Mouse (Mus musculus) CH12.LX (cell line): ENCODE data around the gene Tctn1. TPM values are rescaled to one million over a fixed set of nuclear protein-coding genes. Genes with fewer than 3 reads are reported as not detected.

Experiments
- DNase-seq: peaks from one replicate; pipeline ENCODE4 v3.0.0-alpha.2; 2013; ENCODE audit errors: extremely low read depth
- H3K27ac ChIP-seq: 2 replicates; pipeline ENCODE4 v1.5.1; 2012; ENCODE audit warnings: low read depth, mild to moderate bottlenecking, control low read depth, moderate library complexity; ENCODE audit not compliant: insufficient read depth
- H3K27me3 ChIP-seq: replicated peaks from 2 replicates; pipeline ENCODE3; 2012; ENCODE audit warnings: inconsistent platforms
- H3K36me3 ChIP-seq, 2 experiments: replicated peaks in 1 of 2; 2 replicates each; pipeline versions ENCODE3 to v1.6.1; 2012; ENCODE audit warnings: inconsistent platforms in 1 of 2, low read length in 1 of 2, mild to moderate bottlenecking in 1 of 2, mixed read lengths in 1 of 2, moderate library complexity in 1 of 2; ENCODE audit not compliant: control insufficient read depth in 1 of 2, insufficient read depth in 1 of 2
- H3K4me1 ChIP-seq, 2 experiments: 2 replicates each; pipeline ENCODE4 v1.6.1; 2012; ENCODE audit warnings: inconsistent platforms in 1 of 2, moderate library complexity in 1 of 2; ENCODE audit not compliant: insufficient read depth in 2 of 2, control insufficient read depth in 1 of 2
- H3K4me2 ChIP-seq: 2 replicates; pipeline ENCODE4 v1.6.1; 2012; ENCODE audit warnings: low read depth, mild to moderate bottlenecking, control low read depth; ENCODE audit not compliant: poor library complexity, insufficient read depth, severe bottlenecking
- H3K4me3 ChIP-seq, 3 experiments: fragments of 150-350 bp in 1 of 3; sonication (generic) in 1 of 3; replicated peaks in 1 of 3; 2 replicates each; pipeline versions ENCODE3 to v1.5.1; 2011 to 2012; ENCODE audit warnings: low read depth in 2 of 3, low read length in 2 of 3, mild to moderate bottlenecking in 2 of 3, moderate library complexity in 2 of 3, control low read depth in 1 of 3, improper control_type of control experiment in 1 of 3, inconsistent platforms in 1 of 3, mixed read lengths in 1 of 3; ENCODE audit not compliant: poor library complexity in 1 of 3
- H3K79me2 ChIP-seq: replicated peaks from 2 replicates; pipeline ENCODE4 v1.6.1; 2012; ENCODE audit warnings: mild to moderate bottlenecking, moderate library complexity; ENCODE audit not compliant: control insufficient read depth, poor library complexity, insufficient read depth, severe bottlenecking; ENCODE audit errors: extremely low read depth
- H3K9ac ChIP-seq: 2 replicates; pipeline ENCODE4 v1.6.1; 2012; ENCODE audit warnings: low read depth, mild to moderate bottlenecking, control low read depth, moderate library complexity; ENCODE audit not compliant: insufficient read depth
- H3K9me3 ChIP-seq: replicated peaks from 2 replicates; pipeline ENCODE3; 2012; ENCODE audit warnings: low read length, inconsistent platforms, mixed read lengths
- CHD2 ChIP-seq: IDR thresholded peaks from 2 replicates; pipeline ENCODE4 v1.6.1; 2011; ENCODE audit warnings: low read length, improper control_type of control experiment
- CTCF ChIP-seq, 2 experiments: IDR thresholded peaks in 1 of 2; conservative IDR thresholded peaks in 1 of 2; 2 replicates each; pipeline ENCODE4 v1.5.1; 2011 to 2012; ENCODE audit warnings: low read depth in 2 of 2, low read length in 2 of 2, improper control_type of control experiment in 1 of 2, inconsistent platforms in 1 of 2, mild to moderate bottlenecking in 1 of 2, moderate library complexity in 1 of 2
- E2F4 ChIP-seq: IDR thresholded peaks from 2 replicates; pipeline ENCODE4 v1.6.1; 2011; ENCODE audit warnings: low read depth, low read length, improper control_type of control experiment; ENCODE audit not compliant: insufficient replicate concordance
- ELF1 ChIP-seq: IDR thresholded peaks from 2 replicates; pipeline ENCODE4 v1.6.1; 2014; ENCODE audit warnings: low read depth, mild to moderate bottlenecking, inconsistent platforms, low read length, improper control_type of control experiment
- EP300 ChIP-seq: IDR thresholded peaks from 2 replicates; pipeline ENCODE4 v1.6.1; 2011; ENCODE audit warnings: low read length, improper control_type of control experiment
- ETS1 ChIP-seq: conservative IDR thresholded peaks from 2 replicates; pipeline ENCODE4 v1.6.1; 2012; ENCODE audit warnings: low read depth, mild to moderate bottlenecking, inconsistent platforms, low read length, improper control_type of control experiment, moderate library complexity
- HCFC1 ChIP-seq: IDR thresholded peaks from 2 replicates; pipeline ENCODE4 v1.6.1; 2012; ENCODE audit warnings: low read depth, mild to moderate bottlenecking, inconsistent platforms, low read length, improper control_type of control experiment
- KAT2A ChIP-seq: IDR thresholded peaks from 2 replicates; pipeline ENCODE4 v1.6.1; 2012; ENCODE audit warnings: low read length, improper control_type of control experiment, inconsistent platforms; ENCODE audit not compliant: insufficient replicate concordance
- MAFK ChIP-seq: IDR thresholded peaks from 2 replicates; pipeline ENCODE4 v1.6.1; 2011; ENCODE audit warnings: low read length, improper control_type of control experiment; ENCODE audit not compliant: insufficient replicate concordance
- MAX ChIP-seq: IDR thresholded peaks from 2 replicates; pipeline ENCODE4 v1.6.1; 2011; ENCODE audit warnings: low read length, improper control_type of control experiment
- MAZ ChIP-seq: IDR thresholded peaks from 2 replicates; pipeline ENCODE4 v1.6.1; 2012; ENCODE audit warnings: low read depth, mild to moderate bottlenecking, inconsistent platforms, low read length, improper control_type of control experiment, moderate library complexity
- MEF2A ChIP-seq: IDR thresholded peaks from 2 replicates; pipeline ENCODE4 v1.6.1; 2014; ENCODE audit warnings: low read depth, mild to moderate bottlenecking, inconsistent platforms, low read length, improper control_type of control experiment, borderline replicate concordance
- MXI1 ChIP-seq: IDR thresholded peaks from 2 replicates; pipeline ENCODE4 v1.6.1; 2011; ENCODE audit warnings: mild to moderate bottlenecking, low read depth, low read length, improper control_type of control experiment
- MYC ChIP-seq: IDR thresholded peaks from 2 replicates; pipeline ENCODE4 v1.6.1; 2011; ENCODE audit warnings: low read depth, mild to moderate bottlenecking, improper control_type of control experiment, low read length
- NELFE ChIP-seq: IDR thresholded peaks from 2 replicates; pipeline ENCODE4 v1.6.1; 2011; ENCODE audit warnings: low read depth, low read length, improper control_type of control experiment
- NRF1 ChIP-seq: IDR thresholded peaks from 2 replicates; pipeline ENCODE4 v1.6.1; 2014; ENCODE audit warnings: low read depth, mild to moderate bottlenecking, inconsistent platforms, low read length, improper control_type of control experiment, moderate library complexity
- PAX5 ChIP-seq: IDR thresholded peaks from 2 replicates; pipeline ENCODE4 v1.6.1; 2012; ENCODE audit warnings: low read length, inconsistent platforms, mixed read lengths
- POLR2A ChIP-seq: IDR thresholded peaks from 2 replicates; pipeline ENCODE4 v1.6.1; 2011; ENCODE audit warnings: low read depth, mild to moderate bottlenecking, improper control_type of control experiment, low read length
- POLR2AphosphoS2 ChIP-seq: IDR thresholded peaks from 2 replicates; pipeline ENCODE4 v1.6.1; 2011; ENCODE audit warnings: low read depth, low read length, improper control_type of control experiment
- RAD21 ChIP-seq: IDR thresholded peaks from 2 replicates; pipeline ENCODE4 v1.6.1; 2011; ENCODE audit warnings: low read depth, mild to moderate bottlenecking, low read length, improper control_type of control experiment, moderate library complexity
- SMC3 ChIP-seq: IDR thresholded peaks from 2 replicates; pipeline ENCODE4 v1.6.1; 2011; ENCODE audit warnings: low read depth, low read length, improper control_type of control experiment
- TBP ChIP-seq: conservative IDR thresholded peaks from 2 replicates; pipeline ENCODE4 v1.6.1; 2011; ENCODE audit warnings: low read depth, low read length, improper control_type of control experiment
- TCF12 ChIP-seq: IDR thresholded peaks from 2 replicates; pipeline ENCODE4 v1.6.1; 2014; ENCODE audit warnings: low read depth, mild to moderate bottlenecking, inconsistent platforms, low read length, improper control_type of control experiment
- UBTF ChIP-seq: IDR thresholded peaks from 2 replicates; pipeline ENCODE4 v1.6.1; 2012; ENCODE audit warnings: low read depth, mild to moderate bottlenecking, inconsistent platforms, low read length, improper control_type of control experiment, moderate library complexity
- USF1 ChIP-seq: IDR thresholded peaks from 2 replicates; pipeline ENCODE4 v1.6.1; 2014; ENCODE audit warnings: low read depth, mild to moderate bottlenecking, inconsistent platforms, low read length, improper control_type of control experiment
- USF2 ChIP-seq: conservative IDR thresholded peaks from 2 replicates; pipeline ENCODE4 v1.6.1; 2011; ENCODE audit warnings: low read depth, low read length, improper control_type of control experiment
- ZKSCAN1 ChIP-seq: IDR thresholded peaks from 2 replicates; pipeline ENCODE4 v1.6.1; 2012; ENCODE audit warnings: low read depth, inconsistent platforms, low read length, improper control_type of control experiment, borderline replicate concordance
- ZNF384 ChIP-seq: IDR thresholded peaks from 2 replicates; pipeline ENCODE4 v1.6.1; 2012; ENCODE audit warnings: low read depth, low read length, improper control_type of control experiment, inconsistent platforms
- dilution Hi-C: fragments of 300-500 bp; cut with MboI; formaldehyde crosslinking; loops from 2 replicates; pipeline ENCODE4 v1.14.3; 2020; ENCODE audit warnings: low sequenced_read_pairs; ENCODE audit not compliant: extremely low pct_unique_long_range_greater_than_20kb, extremely low pct_ligation_motif_present
- in situ Hi-C: fragments of 300-500 bp; cut with MboI; formaldehyde crosslinking; loops from 3 replicates; pipeline ENCODE4 v1.14.3; 2019; ENCODE audit warnings: low sequenced_read_pairs, low pct_ligation_motif_present, low pct_unique_long_range_greater_than_20kb, mixed read lengths
- polyA plus RNA-seq: library from polyadenylated mRNA; unstranded; fragments of >175 nt; gene quantifications from 2 replicates; pipeline ENCODE4 v1.2.1, GENCODE M21; 2012; ENCODE audit warnings: low read depth; ENCODE audit not compliant: insufficient read length
- total RNA-seq, 2 experiments: library from RNA; depleted of rRNA; stranded (reverse); fragments of 300-350 nt in 1 of 2; fragments of >200 nt in 1 of 2; gene quantifications; 2 replicates each; pipeline ENCODE4 v1.2.3; 2012 to 2014

The Tctn1 gene
- total RNA-seq (2012; rRNA removed) (7.6 and 8.8 TPM in 2 replicates), total RNA-seq (2014; rRNA removed) (2.6 and 2.9 TPM in 2 replicates), polyA plus RNA-seq (3.7 and 4.4 TPM in 2 replicates)

DNA sequence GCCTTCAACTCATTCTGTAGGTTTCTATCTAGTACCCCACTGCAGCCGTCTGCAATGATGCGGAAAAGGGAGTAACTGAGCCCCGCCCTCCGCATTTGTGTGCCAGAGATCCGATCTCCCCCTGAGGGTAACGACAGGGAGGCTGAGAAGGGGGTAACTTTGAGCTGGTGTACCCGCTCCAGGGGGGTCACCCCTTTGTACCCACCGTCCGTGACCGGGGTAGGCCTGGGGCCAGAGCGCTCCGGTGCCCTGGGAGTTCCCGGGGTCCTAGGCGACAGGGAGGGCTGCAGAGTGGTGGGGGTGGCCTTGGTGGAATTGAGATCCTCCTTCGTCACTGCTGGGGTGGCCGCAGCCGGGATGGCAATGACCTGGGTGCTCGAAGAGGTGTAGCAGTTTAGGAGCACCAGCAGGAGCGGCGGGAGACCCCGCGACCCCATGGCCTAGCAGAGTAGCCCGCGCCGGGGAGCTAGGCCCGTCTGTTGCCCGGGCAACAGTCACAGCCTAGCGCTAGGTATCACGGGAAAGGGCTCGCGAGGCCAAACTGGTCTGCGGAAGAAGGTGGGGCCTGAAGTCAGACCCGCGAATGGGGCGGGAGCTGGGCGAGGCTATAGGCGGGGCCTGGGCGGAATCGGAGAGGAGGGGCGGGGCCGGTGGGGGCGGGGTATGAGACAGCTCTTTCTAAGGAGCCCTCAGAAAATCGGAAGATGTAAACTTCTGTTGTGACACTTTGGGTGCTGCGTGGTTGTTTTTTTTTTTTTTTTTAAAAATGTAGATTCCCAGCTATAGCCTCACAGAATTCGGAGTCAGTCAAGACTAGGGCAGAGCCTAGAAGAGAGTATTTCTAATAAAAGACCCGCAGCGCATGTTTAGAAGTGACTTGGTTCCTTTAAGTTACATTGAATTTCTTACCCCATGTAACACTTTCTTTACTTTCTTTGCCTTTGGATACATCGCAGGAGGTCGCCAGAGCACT is at the start of gene Tctn1:
Gene Tctn1 (minus strand): TSS at position 528 of the 973 bp plus-strand sequence.
- Histone ChIP-seq H3K27ac (peak within 1 kb of the TSS; percentile 31; the same call in 1 of the 2 replicates), H3K36me3 (peaks cover 9 to 15% of the 10 kb centered on the region in 2 experiments), H3K9me3 (no peaks in the 10 kb centered on the region), H3K4me3 (peak within 1 kb of the TSS; percentile 79 to 87 (median 84)), H3K4me2 (peak within 1 kb of the TSS; percentile 94), H3K4me1 (peaks cover 9 to 54% of the 10 kb centered on the region in 2 experiments), H3K79me2 (no peaks in the 10 kb centered on the region), H3K27me3 (no peaks in the 10 kb centered on the region), H3K9ac (peak within 1 kb of the TSS; percentile 85)
- dilution Hi-C loops (no loop called here), in situ Hi-C loops (loop anchor here (25.0 kb wide), 1 partner anchor 127 kb away; the partner anchor contains the start of gene Ccdc63)
- TF ChIP-seq ELF1: peak; percentile 78
- no peak for TF ChIP-seq CHD2
- TF ChIP-seq KAT2A: no peak
- TF ChIP-seq ETS1: no peak
- TF ChIP-seq NELFE: no peak
- TF ChIP-seq USF2: no peak
- TF ChIP-seq MAX: no peak
- no peak for TF ChIP-seq EP300
- TF ChIP-seq E2F4: no peak
- TF ChIP-seq RAD21: no peak
- peak; percentile 68 for TF ChIP-seq ZNF384
- TF ChIP-seq CTCF (conservative IDR thresholded peaks at IDR 0.05 in 1 of 2, IDR thresholded peaks at IDR 0.05 in 1 of 2; ENCODE audit: low read depth in 2 of 2, low read length in 2 of 2): no peak
- peak; percentile 61; the same call in 1 of the 2 replicates for TF ChIP-seq POLR2A
- TF ChIP-seq PAX5: no peak
- no peak for TF ChIP-seq TBP
- TF ChIP-seq MXI1: peak; percentile 96
- TF ChIP-seq SMC3: no peak
- TF ChIP-seq MYC: no peak
- no peak for TF ChIP-seq MAFK
- no peak for TF ChIP-seq UBTF
- TF ChIP-seq HCFC1: peak; percentile 68
- no peak for TF ChIP-seq MEF2A
- peak; percentile 24; the same call in 1 of the 2 replicates for TF ChIP-seq MAZ
- TF ChIP-seq POLR2AphosphoS2: no peak
- no peak for TF ChIP-seq NRF1
- no peak for TF ChIP-seq USF1
- TF ChIP-seq TCF12: 0 out of 2 replicates have a peak, but pooled peaks have one; percentile 21
- TF ChIP-seq ZKSCAN1: no peak
- peak; percentile 95 for DNase-seq
